8 mouse cellular contexts compared by ENCODE assay signal in genomic region chr19:4190831-4191334, GRCm38 (mm10). TPM values are rescaled to one million over a fixed set of nuclear protein-coding genes. Genes with fewer than 3 reads are reported as not detected.
DNase-seq lines count a peak whose midpoint lies in the region; ATAC-seq lines count a peak whose summit lies in the region.

Gene Tbc1d10c, minus strand, starts transcription at chr19:4191284.

- peaks cover 30% of the 10 kb centered on the region for H3K36me3 ChIP-seq in embryonic facial prominence, embryonic 12.5 days
- H3K36me3 ChIP-seq in intestine, embryonic 15.5 days: peaks cover 19% of the 10 kb centered on the region; the same call in 1 of the 2 replicates

- peaks cover 13% of the 10 kb centered on the region for H3K4me1 ChIP-seq in embryonic facial prominence, embryonic 12.5 days
- H3K4me1 ChIP-seq in intestine, embryonic 15.5 days (replicated peaks): peaks cover 29% of the 10 kb centered on the region

- intact Hi-C loops in heart, postnatal 25 days (cut with DNase I): no loop called here

- peak within 1 kb of the TSS; percentile 96 for H3K27ac ChIP-seq in embryonic facial prominence, embryonic 12.5 days
- H3K27ac ChIP-seq in intestine, embryonic 15.5 days: peak within 1 kb of the TSS; percentile 96

- no peaks in the 10 kb centered on the region for H3K27me3 ChIP-seq in embryonic facial prominence, embryonic 12.5 days
- no peaks in the 10 kb centered on the region for H3K27me3 ChIP-seq in intestine, embryonic 15.5 days (replicated peaks)

- peak; percentile 97 for DNase-seq in heart, adult 11 months
- DNase-seq in heart, postnatal 25 days (ENCODE audit: low spot score): no peak
- DNase-seq in lung, postnatal 25 days (ENCODE audit: low spot score): peak; percentile 76
- peak; percentile 93 to 95 for DNase-seq in spleen, postnatal 36 days (ENCODE audit: low spot score in 2 of 2)
- no peak for DNase-seq in right cerebral cortex, postnatal 10 days (ENCODE audit: low spot score in 2 of 2)

- H3K4me2 ChIP-seq in embryonic facial prominence, embryonic 12.5 days (replicated peaks): peak within 1 kb of the TSS; percentile 90
- H3K4me2 ChIP-seq in intestine, embryonic 15.5 days (replicated peaks): peak within 1 kb of the TSS; percentile 74

- H3K9me3 ChIP-seq in embryonic facial prominence, embryonic 12.5 days: no peaks in the 10 kb centered on the region
- H3K9me3 ChIP-seq in intestine, embryonic 15.5 days: no peaks in the 10 kb centered on the region

- H3K4me3 ChIP-seq in embryonic facial prominence, embryonic 12.5 days: peak within 1 kb of the TSS; percentile 68
- H3K4me3 ChIP-seq in intestine, embryonic 15.5 days (replicated peaks): peak within 1 kb of the TSS; percentile 87

- 61% methylated on average over 4 of the region's 4 CpGs for WGBS in embryonic facial prominence, embryonic 12.5 days
- 32% methylated on average over 4 of the region's 4 CpGs for WGBS in intestine, embryonic 15.5 days

- no peak for ATAC-seq in embryonic facial prominence, embryonic 12.5 days (ENCODE audit: insufficient number of reproducible peaks, insufficient read depth, low FRiP score, low TSS enrichment)
- peak; percentile 4; the same call in 1 of the 2 replicates for ATAC-seq in intestine, embryonic 15.5 days
- no peak for ATAC-seq in frontal cortex, adult (ENCODE audit: low TSS enrichment)

- peak within 1 kb of the TSS; percentile 95 for H3K9ac ChIP-seq in embryonic facial prominence, embryonic 12.5 days
- peak within 1 kb of the TSS; percentile 98 for H3K9ac ChIP-seq in intestine, embryonic 15.5 days

RNA-seq across cellular contexts. Expression of gene Tbc1d10c, which starts in this region (rescaled TPM):
- total RNA-seq in heart, postnatal 25 days (2021): 1 to 10 TPM; 9.2 to 9.3 TPM
- polyA plus RNA-seq in embryonic facial prominence, embryonic 12.5 days (2016; fragmentation: Nextera tagmentation; extraction: Ambion mirVana): 1.2 and 1.9 TPM in 2 replicates
- 3.5 TPM in 2 replicates for polyA plus RNA-seq in intestine, embryonic 15.5 days (2015; fragmentation: Nextera tagmentation; extraction: Ambion mirVana)

Comparison
In these comparisons a context has a peak if more than half of its experiments do, and no peak if none do; other contexts are left out.
1. DNase-seq: peak in heart, adult 11 months (single experiment), lung, postnatal 25 days (single experiment) and spleen, postnatal 36 days (2 of 2); none in heart, postnatal 25 days (single experiment) and right cerebral cortex, postnatal 10 days (0 of 2).